Mouse (Mus musculus): ENCODE measurements around the gene Ccdc3. TPM values are rescaled to one million over a fixed set of nuclear protein-coding genes. Genes with fewer than 3 reads are reported as not detected.

The Ccdc3 gene
- 10 to 100 TPM; 10.2 to 11.9 TPM for total RNA-seq (2021)

GRCm38 (mm10) chr2:5137500-5138286, at the start of gene Ccdc3:
Gene Ccdc3, plus strand, starts transcription at chr2:5137776.
- DNase-seq (ENCODE audit: extremely low spot score in 1 of 2, low spot score in 2 of 2) = peak in 1 of 2 experiments; percentile 51
- intact Hi-C loops (cut with DNase I) = no loop called here

DNA sequence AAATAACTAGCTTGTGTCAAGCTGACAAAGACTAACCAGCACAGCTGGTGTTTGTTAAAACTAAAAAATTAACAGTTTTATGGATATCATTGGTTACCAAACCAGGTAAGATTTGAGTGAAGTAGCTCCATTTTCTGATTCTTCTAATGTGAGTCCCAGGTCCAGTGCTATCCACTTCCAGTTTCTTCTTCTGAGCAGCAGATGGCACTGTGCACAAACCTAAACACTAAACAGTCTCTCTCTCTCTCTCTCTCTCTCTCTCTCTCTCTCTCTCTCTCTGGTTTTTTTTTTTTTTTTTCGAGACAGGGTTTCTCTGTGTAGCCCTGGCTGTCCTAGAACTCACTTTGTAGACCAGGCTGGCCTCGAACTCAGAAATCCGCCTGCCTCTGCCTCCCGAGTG, 47.2 kb upstream of the Ccdc3 start:
- peak in 1 of 2 experiments; percentile 45 for DNase-seq (ENCODE audit: extremely low spot score in 1 of 2, low spot score in 2 of 2)
- intact Hi-C loops (cut with DNase I) = loop anchor here (2.0 to 5.0 kb wide), 2 partner anchors 160 to 307 kb away; no protein-coding TSS in a partner anchor

GRCm38 (mm10) chr2:5094876-5095275, 42.7 kb upstream of the Ccdc3 start:
- intact Hi-C loops (cut with DNase I) = loop anchor here (5.0 kb wide), 1 partner anchor 302 kb away; no protein-coding TSS in a partner anchor
- DNase-seq (ENCODE audit: extremely low spot score in 1 of 2, low spot score in 2 of 2) = no peak

DNA sequence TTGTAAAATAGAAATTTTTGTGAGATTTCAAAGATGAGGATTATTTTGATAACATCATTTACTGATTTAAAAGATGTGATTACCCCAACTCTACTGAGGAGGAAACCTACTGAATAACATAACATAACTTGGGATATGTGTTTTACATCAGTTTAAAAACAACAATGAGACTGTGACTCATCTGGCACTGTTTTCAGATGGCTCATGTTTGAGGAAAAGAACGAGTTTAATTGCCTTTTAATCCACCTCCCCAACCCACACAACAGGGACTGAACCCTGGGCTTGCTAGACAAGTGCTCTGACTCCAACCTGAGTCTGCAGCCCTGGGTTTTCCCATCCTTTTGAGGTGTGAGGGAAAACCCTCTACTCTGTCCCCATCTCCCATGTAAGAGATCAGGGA, 42.3 kb upstream of the Ccdc3 start:
- no peak for DNase-seq (ENCODE audit: extremely low spot score in 1 of 2, low spot score in 2 of 2)
- intact Hi-C loops (cut with DNase I) = no loop called here

- DNase-seq (ENCODE audit: extremely low spot score in 1 of 2, low spot score in 2 of 2) = no peak
- intact Hi-C loops (cut with DNase I) = loop anchor here (2.0 kb wide), 1 partner anchor 73 kb away; no protein-coding TSS in a partner anchor
These were observed 39.7 kb upstream of the Ccdc3 start for GRCm38 (mm10) chr2:5097786-5098445.

DNA sequence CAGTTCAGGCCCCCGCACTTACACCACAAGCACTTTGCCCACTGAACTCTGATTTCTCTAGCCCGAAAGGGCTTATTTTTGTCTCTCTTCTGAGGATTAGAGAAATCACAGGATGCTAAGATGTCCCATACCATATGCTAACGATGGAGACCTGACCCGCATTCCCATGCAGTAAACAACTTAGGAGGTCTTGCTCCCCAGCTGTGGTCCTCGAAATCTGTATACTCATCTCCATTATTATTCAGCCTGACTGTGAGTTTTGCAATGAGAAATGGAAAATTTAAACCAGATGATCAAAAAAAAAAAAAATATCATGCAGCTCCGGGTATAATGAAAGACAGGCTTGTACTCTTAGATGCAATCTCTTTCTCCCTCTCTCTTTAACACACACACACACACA, 38.4 kb upstream of the Ccdc3 start:
- intact Hi-C loops (cut with DNase I) = no loop called here
- no peak for DNase-seq (ENCODE audit: extremely low spot score in 1 of 2, low spot score in 2 of 2)

DNA sequence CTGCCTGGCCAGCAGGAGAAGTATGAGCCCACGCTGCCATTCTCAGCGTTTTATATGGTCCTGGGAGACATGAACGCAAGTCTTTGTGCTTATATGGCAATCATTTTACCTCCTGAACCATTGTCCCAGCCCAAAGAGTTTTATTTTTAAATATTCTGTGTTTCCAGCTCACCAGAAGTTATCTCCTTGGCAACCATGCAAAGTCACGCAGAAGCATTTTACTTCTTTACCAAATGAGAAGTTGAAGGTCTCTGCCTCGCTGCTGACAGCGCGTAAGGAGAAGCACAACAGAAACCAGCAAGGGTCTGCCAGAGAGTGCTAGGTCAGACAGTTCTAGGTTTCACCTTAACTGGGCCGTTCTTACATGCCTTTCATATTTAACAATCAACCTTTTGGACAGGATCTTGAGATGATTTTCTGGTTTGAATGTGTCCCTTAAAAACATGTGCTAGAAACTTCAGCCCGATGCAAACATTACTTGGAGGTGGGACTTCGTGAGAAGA, 35.8 kb upstream of the Ccdc3 start:
- intact Hi-C loops (cut with DNase I) = loop anchor here (5.0 kb wide), 1 partner anchor 61 kb away; no protein-coding TSS in a partner anchor

GRCm38 (mm10) chr2:5102891-5103290, 34.7 kb upstream of the Ccdc3 start:
- no peak for DNase-seq (ENCODE audit: extremely low spot score in 1 of 2, low spot score in 2 of 2)
- intact Hi-C loops (cut with DNase I) = loop anchor here (5.0 kb wide), 1 partner anchor 59 kb away; no protein-coding TSS in a partner anchor

More for the DNA sequence above, 35.8 kb upstream of the Ccdc3 start:
- DNase-seq (ENCODE audit: extremely low spot score in 1 of 2, low spot score in 2 of 2) = no peak

DNA sequence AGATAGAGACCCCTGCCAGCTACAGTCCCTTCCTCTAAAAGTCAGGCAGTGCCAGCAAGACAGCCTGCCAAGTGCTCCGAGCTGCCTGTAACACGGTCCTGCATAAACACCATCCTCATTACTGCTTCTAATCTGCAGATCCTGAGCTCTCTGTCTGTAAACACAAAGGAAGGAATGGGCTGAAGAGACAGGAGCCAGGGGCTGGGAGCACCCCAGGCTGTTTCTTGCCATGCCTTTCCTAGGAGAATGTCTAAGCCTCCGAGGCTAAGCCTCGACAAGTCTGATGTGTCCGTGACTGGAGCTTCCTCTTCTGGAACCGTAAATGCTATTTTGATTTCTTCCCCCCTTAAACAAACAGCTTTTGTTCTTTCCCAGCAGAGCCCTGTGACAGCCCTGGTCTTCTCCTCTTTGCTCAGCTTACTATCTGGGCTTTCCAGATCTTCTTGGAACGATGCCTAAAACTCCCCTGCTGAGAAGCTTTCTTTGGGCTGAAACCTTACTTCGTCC, 24.7 kb upstream of the Ccdc3 start:
- intact Hi-C loops (cut with DNase I) = no loop called here

DNA sequence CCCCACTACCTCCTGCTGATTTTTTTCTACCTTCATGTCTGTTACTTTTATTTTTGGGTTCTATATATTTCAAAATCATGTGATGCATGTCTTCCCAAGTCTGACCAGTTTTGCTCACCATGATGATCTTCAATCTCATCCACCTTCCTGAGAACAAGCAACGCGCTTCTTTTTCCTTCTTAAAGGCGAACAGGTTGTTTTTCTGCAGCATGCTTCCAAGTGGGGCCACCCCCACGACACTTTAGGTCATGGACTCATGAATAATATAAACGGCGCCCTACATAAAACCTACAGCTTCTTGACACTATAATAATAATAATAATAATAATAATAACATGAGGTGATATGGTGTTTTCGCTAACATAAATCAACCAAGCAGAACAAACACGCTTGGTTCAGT, 23.2 kb upstream of the Ccdc3 start:
- intact Hi-C loops (cut with DNase I) = no loop called here
- no peak for DNase-seq (ENCODE audit: extremely low spot score in 1 of 2, low spot score in 2 of 2)

More for the DNA sequence above, 24.7 kb upstream of the Ccdc3 start:
- DNase-seq (ENCODE audit: extremely low spot score in 1 of 2, low spot score in 2 of 2) = peak in 1 of 2 experiments; percentile 42

GRCm38 (mm10) chr2:5116856-5117532, 20.6 kb upstream of the Ccdc3 start:
- no peak for DNase-seq (ENCODE audit: extremely low spot score in 1 of 2, low spot score in 2 of 2)
- intact Hi-C loops (cut with DNase I) = no loop called here

DNA sequence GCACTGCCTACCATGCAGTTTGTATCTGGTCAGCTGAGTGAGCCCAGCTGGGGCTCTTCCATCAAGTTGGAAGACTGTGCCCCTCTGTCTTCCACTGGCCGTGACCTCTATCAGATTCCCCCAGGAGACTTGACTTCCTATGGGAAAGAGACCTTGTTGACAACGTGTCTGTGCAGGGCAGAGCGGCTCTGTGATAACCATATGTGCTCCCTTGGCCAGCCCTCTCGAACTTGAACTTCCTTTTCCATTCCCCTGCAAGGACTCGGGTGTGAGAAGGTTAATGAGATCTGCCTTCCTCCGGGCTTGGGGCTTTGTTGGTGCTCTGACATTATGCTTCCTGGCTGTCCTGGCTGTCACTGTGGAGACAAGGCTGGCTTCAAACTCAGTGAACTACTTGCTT, 12.1 kb upstream of the Ccdc3 start:
- intact Hi-C loops (cut with DNase I) = no loop called here
- no peak for DNase-seq (ENCODE audit: extremely low spot score in 1 of 2, low spot score in 2 of 2)

- intact Hi-C loops (cut with DNase I) = no loop called here
- DNase-seq (ENCODE audit: extremely low spot score in 1 of 2, low spot score in 2 of 2) = peak in 1 of 2 experiments; percentile 29
These were observed 10.2 kb upstream of the Ccdc3 start for GRCm38 (mm10) chr2:5127369-5127768.

DNA sequence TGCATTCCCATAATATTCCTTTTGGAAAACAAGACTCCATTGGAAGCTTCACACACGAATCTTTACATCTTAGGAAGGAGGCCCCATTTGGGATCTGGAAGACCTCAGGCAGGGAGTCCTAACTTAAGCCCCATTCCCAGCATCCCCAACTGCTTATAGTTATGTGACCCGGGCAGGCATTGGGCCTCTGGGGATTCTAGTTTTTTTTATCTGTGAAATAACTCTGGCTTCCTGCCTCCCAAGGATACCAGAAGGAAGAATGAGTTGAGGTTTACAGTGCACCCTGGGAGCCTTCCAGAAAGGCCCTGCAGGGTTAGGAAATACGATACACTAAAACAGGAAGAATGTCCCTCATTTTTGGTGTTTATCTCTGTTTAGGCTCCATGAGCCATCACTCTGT, 8.5 kb upstream of the Ccdc3 start:
- peak in 1 of 2 experiments; percentile 23 for DNase-seq (ENCODE audit: extremely low spot score in 1 of 2, low spot score in 2 of 2)
- intact Hi-C loops (cut with DNase I) = no loop called here

DNA sequence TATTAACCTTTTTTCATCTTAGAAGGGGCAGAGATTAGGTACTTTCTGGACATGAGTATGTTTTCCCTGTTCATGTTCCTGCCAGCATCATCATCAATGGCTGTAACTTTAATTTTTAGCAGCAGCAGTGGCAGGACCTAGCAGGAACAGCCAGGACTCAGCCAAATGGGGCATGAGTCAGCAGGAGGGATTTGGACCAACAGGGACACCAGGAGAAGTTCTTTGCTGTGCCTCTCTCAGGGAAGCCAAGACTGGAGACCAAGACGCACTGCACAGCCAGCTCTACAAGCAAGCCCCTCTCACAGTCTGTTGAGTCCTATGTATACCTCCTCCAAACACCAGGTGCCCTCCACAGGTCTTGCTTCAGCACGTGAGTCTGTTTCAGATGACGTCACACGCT, 5.5 kb upstream of the Ccdc3 start:
- no peak for DNase-seq (ENCODE audit: extremely low spot score in 1 of 2, low spot score in 2 of 2)
- intact Hi-C loops (cut with DNase I) = no loop called here

- no peak for DNase-seq (ENCODE audit: extremely low spot score in 1 of 2, low spot score in 2 of 2)
- intact Hi-C loops (cut with DNase I) = no loop called here
These were observed 2.4 kb upstream of the Ccdc3 start for GRCm38 (mm10) chr2:5134959-5135743.

DNA sequence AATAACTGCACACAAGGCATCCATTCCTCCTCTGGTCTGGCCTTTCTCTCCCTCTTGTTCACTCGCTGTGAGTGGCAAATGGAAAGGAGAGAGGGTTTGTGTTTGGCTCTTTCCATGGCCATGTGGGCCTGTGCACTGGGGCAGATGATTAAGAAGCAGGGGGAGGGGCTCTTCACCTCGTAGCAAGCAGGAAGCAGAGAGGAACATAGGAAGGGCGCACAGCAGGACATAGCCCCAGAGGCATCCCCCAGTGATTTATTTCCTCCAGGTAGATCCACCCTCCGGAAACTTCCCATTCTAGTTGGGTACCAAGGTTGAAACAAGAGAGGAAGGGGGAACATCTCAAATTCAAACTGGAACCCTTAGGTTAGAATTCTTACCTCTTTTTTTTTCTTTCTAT, 2.4 kb downstream of the Ccdc3 start:
- no peak for DNase-seq (ENCODE audit: extremely low spot score in 1 of 2, low spot score in 2 of 2)
- intact Hi-C loops (cut with DNase I) = no loop called here

DNA sequence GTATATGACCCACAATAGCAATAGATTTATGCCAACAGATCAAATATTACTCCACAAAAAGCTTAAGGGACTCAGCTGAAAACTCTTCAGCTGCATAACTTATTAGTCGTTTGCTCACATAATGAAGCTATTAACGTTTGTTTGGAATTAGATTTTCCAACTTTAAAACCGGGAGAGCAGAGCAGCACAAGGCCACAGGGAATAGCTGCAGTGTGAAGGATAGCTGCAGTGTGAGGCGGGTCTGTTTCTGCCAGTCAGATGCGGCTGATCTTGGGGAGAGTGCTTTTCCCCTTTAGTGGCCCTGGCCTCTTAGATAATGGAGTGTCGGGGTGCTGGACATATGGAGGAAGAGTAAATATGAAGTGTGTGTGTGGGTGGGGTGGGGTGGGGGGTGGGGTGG, 6.9 kb downstream of the Ccdc3 start:
- DNase-seq (ENCODE audit: extremely low spot score in 1 of 2, low spot score in 2 of 2) = no peak
- intact Hi-C loops (cut with DNase I) = no loop called here

All from left cerebral cortex, postnatal 10 days (tissue).